Mouse (Mus musculus): Measurements from ENCODE around the gene Trnt1. TPM values are rescaled to one million over a fixed set of nuclear protein-coding genes. Genes with fewer than 3 reads are reported as not detected.

Trnt1 gene
- polyA plus RNA-seq (2021): 38.0 TPM

DNA sequence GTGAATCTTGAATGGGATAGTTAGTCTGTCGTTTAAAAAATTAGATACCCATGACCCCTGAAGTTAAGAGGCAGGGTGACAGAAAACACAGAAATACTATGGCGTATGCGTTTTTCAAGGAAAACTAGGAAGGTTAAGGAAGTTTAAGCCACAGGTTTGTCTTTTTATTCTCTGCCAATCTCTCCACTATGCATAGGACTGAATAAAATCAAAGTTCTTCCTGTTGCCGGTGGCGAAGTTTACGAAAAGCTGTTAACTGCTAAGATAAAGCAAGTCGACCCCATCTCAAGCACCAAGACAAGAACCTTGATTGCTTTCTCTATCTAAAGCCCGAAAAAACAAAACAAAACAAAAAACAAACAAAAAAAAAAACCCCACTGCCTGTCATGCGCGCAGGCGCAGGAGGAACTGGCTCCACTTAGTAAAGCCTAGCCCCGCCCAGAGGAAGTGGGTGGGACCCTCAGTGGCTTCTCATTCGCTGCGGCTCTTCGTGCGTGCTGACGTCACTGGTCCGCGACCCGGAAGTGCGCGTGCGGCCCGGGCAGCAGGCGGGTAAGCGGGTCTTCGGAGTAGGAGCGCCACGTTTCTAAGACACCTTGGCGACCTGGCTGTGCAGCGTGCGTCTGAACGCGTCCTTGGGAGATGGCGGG is at the start of gene Trnt1:
Trnt1 (plus strand) TSS at position 481 of the 650 bp plus-strand sequence.
- ChIA-PET CTCF (no interaction called here), POLR2A (no interaction called here)
- TF ChIP-seq CTCF (IDR thresholded peaks at IDR 0.05): no peak
- H3K27me3 ChIP-seq: peaks cover 3% of the 10 kb centered on the region
- DNase-seq (ENCODE audit: low read depth, low spot score): peak; percentile 81
- in situ Hi-C loops (cut with MboI; ENCODE audit: low pct_unique_long_range_greater_than_20kb): no loop called here
- ATAC-seq: peak; percentile 95

DNA sequence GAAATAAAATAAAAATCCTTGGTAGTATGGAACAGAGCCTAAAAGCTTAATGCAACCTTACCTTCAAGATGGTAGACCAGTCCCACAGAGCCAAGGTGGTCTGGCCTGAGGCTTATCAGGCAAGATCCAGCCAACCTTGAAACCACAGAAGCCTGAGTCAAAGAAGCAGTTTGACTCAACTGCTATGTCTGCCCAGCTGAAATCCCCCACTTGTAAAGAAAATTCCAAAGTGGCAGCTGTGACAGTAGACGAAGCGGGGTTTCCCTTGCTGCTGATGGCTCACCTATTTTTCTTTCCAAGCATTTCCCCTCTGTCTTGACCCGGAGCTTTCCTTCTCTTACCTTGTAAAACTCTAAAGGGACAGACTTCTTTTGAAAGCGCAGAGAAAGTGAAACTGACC is 43.3 kb upstream of the Trnt1 start:
- no peaks in the 10 kb centered on the region for H3K27me3 ChIP-seq
- ATAC-seq (no peak), DNase-seq (ENCODE audit: low read depth, low spot score) (no peak)
- CTCF ChIA-PET: no interaction called here
- no peak for TF ChIP-seq CTCF (IDR thresholded peaks at IDR 0.05)
- POLR2A ChIA-PET: no interaction called here
- in situ Hi-C loops (cut with MboI; ENCODE audit: low pct_unique_long_range_greater_than_20kb): no loop called here

GRCm38 (mm10) chr6:106726078-106726477 is 42.8 kb upstream of the Trnt1 start:
- POLR2A ChIA-PET: no interaction called here
- no peaks in the 10 kb centered on the region for H3K27me3 ChIP-seq
- ATAC-seq (no peak), DNase-seq (ENCODE audit: low read depth, low spot score) (no peak)
- TF ChIP-seq CTCF (IDR thresholded peaks at IDR 0.05): no peak
- in situ Hi-C loops (cut with MboI; ENCODE audit: low pct_unique_long_range_greater_than_20kb): no loop called here
- CTCF ChIA-PET: no interaction called here

DNA sequence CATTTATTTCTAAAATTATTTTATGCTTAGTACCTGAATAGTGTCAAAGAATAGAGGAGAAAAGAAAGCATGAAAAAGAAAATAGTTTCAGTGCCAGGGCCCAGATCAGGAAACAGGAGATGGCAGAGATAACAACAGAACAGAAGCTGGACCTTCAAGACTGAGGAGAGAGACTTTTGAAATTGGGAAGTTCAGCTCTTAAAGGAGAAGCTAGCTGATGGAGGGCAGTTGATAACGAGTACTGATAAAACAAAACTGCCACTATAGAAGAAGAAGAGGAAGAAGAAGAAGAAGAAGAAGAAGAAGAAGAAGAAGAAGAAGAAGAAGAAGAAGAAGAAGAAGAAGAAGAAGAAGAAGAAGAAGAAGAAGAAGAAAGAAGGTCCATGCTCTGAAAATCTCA is 41.2 kb upstream of the Trnt1 start:
- ATAC-seq (no peak), DNase-seq (ENCODE audit: low read depth, low spot score) (no peak)
- CTCF ChIA-PET: no interaction called here
- no peaks in the 10 kb centered on the region for H3K27me3 ChIP-seq
- no peak for TF ChIP-seq CTCF (IDR thresholded peaks at IDR 0.05)
- in situ Hi-C loops (cut with MboI; ENCODE audit: low pct_unique_long_range_greater_than_20kb): no loop called here
- POLR2A ChIA-PET: no interaction called here

GRCm38 (mm10) chr6:106729682-106730314 is 39.1 kb upstream of the Trnt1 start:
- DNase-seq (ENCODE audit: low read depth, low spot score) (peak; percentile 24), ATAC-seq (peak; percentile 95)
- no peaks in the 10 kb centered on the region for H3K27me3 ChIP-seq
- in situ Hi-C loops (cut with MboI; ENCODE audit: low pct_unique_long_range_greater_than_20kb): no loop called here
- TF ChIP-seq CTCF (IDR thresholded peaks at IDR 0.05): no peak
- CTCF ChIA-PET: interaction anchor here (1.8 kb wide), 1 partner anchor 11 kb away, joined by 5 read pairs; no protein-coding TSS in a partner anchor
- POLR2A ChIA-PET: no interaction called here

- POLR2A ChIA-PET: no interaction called here
- in situ Hi-C loops (cut with MboI; ENCODE audit: low pct_unique_long_range_greater_than_20kb): no loop called here
- peaks cover 5% of the 10 kb centered on the region for H3K27me3 ChIP-seq
- DNase-seq (ENCODE audit: low read depth, low spot score) (no peak), ATAC-seq (no peak)
- TF ChIP-seq CTCF (IDR thresholded peaks at IDR 0.05): no peak
- CTCF ChIA-PET: interaction anchor here (0.8 kb wide), 1 partner anchor 8 kb away, joined by 3 read pairs; no protein-coding TSS in a partner anchor
Measured at GRCm38 (mm10) chr6:106732563-106732962, 36.4 kb upstream of the Trnt1 start.

GRCm38 (mm10) chr6:106738229-106738628 is 30.7 kb upstream of the Trnt1 start:
- TF ChIP-seq CTCF (IDR thresholded peaks at IDR 0.05): no peak
- ATAC-seq (no peak), DNase-seq (ENCODE audit: low read depth, low spot score) (no peak)
- ChIA-PET POLR2A (no interaction called here), CTCF (no interaction called here)
- H3K27me3 ChIP-seq: peaks cover 11% of the 10 kb centered on the region
- in situ Hi-C loops (cut with MboI; ENCODE audit: low pct_unique_long_range_greater_than_20kb): no loop called here

DNA sequence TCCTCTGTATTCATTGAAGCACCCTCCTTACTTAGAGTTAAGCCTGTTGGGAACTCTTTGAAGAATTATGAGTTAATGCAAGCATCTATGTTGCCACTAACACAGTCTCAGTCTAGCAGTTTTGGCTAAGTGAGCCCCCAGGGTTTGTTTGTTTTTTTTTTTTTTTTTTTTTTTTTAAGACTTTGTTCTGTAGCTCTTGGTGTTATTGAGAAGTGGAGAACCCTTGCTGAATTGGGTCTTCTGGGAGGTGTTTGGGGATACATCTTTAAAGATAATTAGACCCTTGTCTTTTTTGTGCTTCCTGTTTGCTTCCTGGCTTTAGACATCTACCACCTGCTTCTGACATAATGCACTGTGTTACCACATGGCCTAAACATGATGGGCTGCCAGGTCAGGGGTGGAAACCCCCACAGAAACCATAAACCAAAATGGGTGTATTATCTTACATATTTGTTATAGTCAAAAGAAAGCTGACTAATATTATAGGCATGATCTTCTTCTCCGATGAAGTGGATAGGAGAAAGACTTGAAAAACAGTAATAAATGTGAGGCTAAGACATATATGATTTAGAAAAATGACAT is 28.6 kb upstream of the Trnt1 start:
- TF ChIP-seq CTCF (IDR thresholded peaks at IDR 0.05): no peak
- POLR2A ChIA-PET: no interaction called here

GRCm38 (mm10) chr6:106743556-106744233 is 25.2 kb upstream of the Trnt1 start:
- in situ Hi-C loops (cut with MboI; ENCODE audit: low pct_unique_long_range_greater_than_20kb): no loop called here
- CTCF ChIA-PET: no interaction called here
- peaks cover 23% of the 10 kb centered on the region for H3K27me3 ChIP-seq
- TF ChIP-seq CTCF (IDR thresholded peaks at IDR 0.05): no peak
- DNase-seq (ENCODE audit: low read depth, low spot score) (no peak), ATAC-seq (no peak)
- POLR2A ChIA-PET: no interaction called here

More for the DNA sequence above, 28.6 kb upstream of the Trnt1 start:
- ATAC-seq: no peak
- H3K27me3 ChIP-seq: peaks cover 12% of the 10 kb centered on the region
- in situ Hi-C loops (cut with MboI; ENCODE audit: low pct_unique_long_range_greater_than_20kb): no loop called here
- CTCF ChIA-PET: interaction anchor here (1.4 kb wide), 1 partner anchor 8 kb away, joined by 3 read pairs; no protein-coding TSS in a partner anchor
- no peak for DNase-seq (ENCODE audit: low read depth, low spot score)

DNA sequence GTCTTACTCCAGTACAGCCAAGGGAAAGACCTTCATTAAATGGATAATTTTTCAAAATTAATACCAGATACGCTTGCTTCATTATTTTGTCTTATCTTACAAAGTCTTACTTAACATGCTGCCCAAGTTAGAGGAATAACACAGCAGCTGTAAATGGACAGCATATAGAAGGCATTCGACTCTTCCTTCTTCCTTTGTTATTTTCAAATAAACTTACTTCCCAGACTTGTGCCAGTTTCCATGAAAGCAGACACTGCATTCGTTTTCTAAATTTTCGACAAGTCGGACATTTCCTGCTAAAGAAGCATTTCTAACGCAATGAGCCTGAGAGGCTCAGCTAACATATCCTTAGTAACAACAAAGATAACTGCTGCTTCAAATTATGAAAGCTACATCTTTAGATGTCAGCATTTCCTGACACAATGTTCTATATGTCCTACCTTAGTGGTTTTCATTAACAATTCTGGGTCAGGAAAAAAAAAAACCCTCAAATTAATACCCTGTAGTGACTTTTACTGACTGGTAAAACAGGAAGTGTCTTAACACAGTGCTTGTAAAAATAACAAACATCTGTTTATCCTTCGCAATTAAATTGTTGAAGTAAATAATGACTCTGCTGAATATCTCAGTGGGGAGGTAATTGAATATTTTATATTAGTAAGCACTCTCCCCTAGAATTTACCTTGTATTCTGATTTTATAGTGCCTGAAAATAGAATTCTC is 23.1 kb upstream of the Trnt1 start:
- ATAC-seq: no peak
- ChIA-PET POLR2A (no interaction called here), CTCF (interaction anchor here (1.1 to 1.4 kb wide), 2 partner anchors 9 to 26 kb away, joined by 3 read pairs; no protein-coding TSS in a partner anchor)
- in situ Hi-C loops (cut with MboI; ENCODE audit: low pct_unique_long_range_greater_than_20kb): no loop called here
- peaks cover 25% of the 10 kb centered on the region for H3K27me3 ChIP-seq
- no peak for DNase-seq (ENCODE audit: low read depth, low spot score)
- no peak for TF ChIP-seq CTCF (IDR thresholded peaks at IDR 0.05)

Measured in Patski (cell line).